Mouse (Mus musculus): ENCODE measurements around the gene Trnau1ap.
A peak's percentile ranks its signal among the peaks of the same experiment; 100 is the strongest.

The Trnau1ap gene

GRCm38 (mm10) chr4:132329115-132329834 is at the start of gene Trnau1ap:
Gene Trnau1ap, minus strand, starts transcription at chr4:132329538.
- peak; percentile 91 for DNase-seq

DNA sequence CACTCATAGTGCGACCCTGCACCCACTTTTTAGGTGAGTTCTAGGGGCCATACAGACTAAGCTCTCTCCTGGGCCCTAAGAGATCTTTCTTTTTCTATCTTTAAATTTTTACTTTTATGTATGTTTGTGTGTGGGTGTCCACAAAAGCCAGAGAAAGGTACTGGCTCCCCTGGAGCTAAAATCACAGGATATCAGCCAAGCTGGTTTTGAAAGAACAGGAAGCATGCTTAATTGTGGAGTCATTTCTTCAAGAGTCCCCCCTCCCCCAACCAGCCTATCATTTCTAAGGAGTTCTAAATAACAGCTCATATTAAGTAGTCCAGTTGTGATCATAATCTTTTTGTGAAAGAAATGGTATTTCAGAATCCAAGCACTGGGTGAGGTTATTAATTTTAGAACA is 44.5 kb upstream of the Trnau1ap start:
- DNase-seq: no peak

GRCm38 (mm10) chr4:132369953-132370750 is 40.8 kb upstream of the Trnau1ap start:
- DNase-seq: no peak

DNA sequence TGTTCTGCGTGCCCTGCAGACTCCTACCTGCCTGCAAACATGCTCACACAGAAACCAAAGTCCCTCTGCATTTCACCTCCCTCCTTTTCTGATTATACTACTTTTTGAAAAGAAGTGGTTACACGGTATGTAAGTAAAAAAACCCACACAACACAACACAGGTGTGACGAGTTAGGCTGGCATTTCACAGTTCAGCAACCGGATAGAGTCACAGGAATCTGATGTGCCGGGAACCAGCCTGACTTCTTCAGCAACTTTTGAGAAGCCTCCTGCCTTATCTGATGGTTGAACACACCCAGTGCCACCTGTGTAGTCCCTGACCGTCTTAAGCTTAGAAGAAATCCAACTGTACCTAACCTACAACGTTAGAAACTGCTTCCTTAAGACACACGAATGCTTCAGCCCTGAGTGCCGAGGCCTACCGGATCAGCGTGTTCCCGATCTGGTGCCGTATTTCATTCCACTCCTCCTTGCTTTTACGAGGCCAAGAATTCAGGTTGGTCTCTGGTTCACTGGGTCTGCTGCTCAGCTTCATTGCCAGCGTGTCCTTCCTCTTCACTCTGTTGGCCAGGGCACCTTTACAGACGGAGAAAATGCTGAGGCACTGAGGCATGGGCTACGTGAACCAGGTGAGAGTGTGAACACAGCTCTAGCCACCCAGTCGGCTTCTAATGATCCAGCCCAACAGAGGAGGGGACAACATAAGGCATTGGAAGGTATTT is 38.3 kb upstream of the Trnau1ap start:
- DNase-seq: no peak

DNA sequence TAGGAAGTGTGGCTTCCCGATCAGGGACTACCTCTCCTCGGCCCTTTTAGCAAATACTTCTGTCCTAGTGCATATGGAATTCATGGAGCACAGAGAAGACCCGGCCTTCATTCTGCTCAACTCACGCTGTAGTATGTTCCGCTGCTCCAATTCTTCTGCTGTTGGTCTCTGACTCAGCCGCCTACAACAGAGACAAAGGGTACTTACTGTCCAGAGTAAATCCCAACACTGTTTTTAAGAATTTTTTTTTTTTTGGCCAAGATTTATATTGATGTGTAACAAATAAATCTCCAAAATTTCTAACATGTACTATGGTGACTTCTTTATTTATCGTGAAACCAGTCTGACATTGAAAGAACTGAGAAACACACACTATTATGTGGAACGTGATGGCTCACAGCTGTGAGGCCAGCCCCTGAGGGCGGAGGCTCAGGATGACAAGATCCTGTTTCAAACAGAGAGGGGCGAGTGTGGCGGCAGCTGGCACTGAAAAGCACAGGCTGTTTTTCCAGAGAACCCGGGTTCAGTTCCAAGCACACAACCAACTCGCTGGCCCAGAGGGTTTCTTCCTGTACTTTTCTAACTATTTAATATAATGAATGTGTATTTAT is 36.2 kb upstream of the Trnau1ap start:
- no peak for DNase-seq

GRCm38 (mm10) chr4:132363487-132363886 is 34.1 kb upstream of the Trnau1ap start:
- DNase-seq: no peak

DNA sequence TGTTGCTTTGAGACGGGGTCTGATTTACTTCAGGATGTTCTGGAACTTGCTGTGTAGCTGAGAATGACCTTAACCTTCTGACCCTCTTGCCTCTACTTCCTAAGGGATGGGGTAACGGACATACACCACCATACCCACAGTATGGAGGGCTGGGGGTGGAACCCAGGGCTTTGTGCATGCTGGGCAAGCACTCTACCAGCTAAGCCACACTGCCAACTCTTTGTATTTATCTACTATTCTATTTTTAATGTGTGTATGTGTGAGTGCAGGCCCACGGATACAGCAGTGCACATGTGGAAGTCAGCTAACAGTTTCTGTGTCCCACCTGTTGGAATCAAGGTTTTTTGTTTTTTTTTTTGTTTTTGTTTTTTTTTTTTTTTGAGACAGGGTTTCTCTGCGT is 30.2 kb upstream of the Trnau1ap start:
- no peak for DNase-seq

DNA sequence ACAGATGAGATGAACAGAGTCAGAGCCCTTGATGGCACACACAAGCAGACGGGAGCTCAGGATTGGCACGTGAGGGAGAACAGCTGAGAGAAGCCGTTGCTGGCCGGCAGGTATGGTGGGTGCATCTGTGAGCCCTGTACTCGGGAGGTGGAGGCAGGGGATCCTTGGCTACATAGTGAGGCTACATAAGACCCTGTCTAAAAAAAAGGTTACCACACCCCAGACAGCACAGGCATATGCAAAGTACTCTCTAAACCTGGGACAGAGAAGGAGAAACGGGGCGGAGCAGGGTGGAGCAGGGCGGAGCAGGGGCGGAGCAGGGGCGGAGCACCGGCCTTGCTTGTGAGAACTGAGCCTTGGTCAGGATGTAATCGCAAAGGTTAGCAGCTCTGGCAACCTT is 26.8 kb upstream of the Trnau1ap start:
- peak; percentile 41 to 46 for DNase-seq

- no peak for DNase-seq
Observed at GRCm38 (mm10) chr4:132355403-132355802, 26.1 kb upstream of the Trnau1ap start.

- DNase-seq: no peak
Observed at GRCm38 (mm10) chr4:132354571-132354970, 25.2 kb upstream of the Trnau1ap start.

DNA sequence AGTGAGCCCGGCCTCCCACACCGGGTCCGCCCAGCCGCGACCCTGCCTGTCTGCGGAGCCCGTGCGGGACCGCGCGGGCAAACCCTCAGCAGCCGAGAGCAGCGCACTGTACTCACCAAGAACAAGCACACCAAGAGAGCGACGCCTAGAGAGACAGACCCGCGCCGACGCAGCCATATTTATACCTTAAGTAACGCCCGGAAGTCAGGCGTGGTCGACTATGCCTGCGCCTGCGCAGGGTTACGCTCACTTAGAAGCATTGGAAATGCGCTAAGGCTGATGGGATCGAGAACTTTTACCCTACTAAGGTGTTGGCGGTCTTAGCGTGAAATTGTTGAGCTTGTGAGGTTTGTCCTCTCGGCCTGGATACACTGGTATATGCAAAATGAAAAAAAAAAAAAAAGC is 24.1 kb upstream of the Trnau1ap start, which contains the start of gene Rcc1:
Rcc1 (minus strand) TSS at position 125 of the 405 bp plus-strand sequence.
- DNase-seq: peak; percentile 94

GRCm38 (mm10) chr4:132352739-132353138 is 23.4 kb upstream of the Trnau1ap start:
- DNase-seq: peak; percentile 18 to 20

DNA sequence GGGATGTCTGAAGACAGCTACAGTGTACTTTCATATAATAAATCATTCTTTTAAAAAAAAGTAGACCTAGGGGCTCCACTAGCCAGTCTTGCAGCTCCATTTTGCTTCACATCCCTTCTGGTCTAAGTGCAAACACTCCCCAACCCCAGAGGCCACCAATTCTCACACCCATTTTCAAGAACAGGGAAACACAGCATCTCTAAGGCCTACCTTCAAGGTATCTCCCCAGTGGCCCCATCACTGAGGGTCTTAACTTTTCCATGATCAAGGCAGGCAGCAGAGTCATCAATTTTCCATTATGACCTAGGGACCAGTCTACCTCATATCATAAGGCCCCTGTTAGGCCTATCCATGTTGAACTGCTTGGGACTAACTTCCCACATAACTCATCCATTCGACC is 22.1 kb upstream of the Trnau1ap start:
- DNase-seq: no peak

- no peak for DNase-seq
Observed at GRCm38 (mm10) chr4:132350854-132351253, 21.5 kb upstream of the Trnau1ap start.

DNA sequence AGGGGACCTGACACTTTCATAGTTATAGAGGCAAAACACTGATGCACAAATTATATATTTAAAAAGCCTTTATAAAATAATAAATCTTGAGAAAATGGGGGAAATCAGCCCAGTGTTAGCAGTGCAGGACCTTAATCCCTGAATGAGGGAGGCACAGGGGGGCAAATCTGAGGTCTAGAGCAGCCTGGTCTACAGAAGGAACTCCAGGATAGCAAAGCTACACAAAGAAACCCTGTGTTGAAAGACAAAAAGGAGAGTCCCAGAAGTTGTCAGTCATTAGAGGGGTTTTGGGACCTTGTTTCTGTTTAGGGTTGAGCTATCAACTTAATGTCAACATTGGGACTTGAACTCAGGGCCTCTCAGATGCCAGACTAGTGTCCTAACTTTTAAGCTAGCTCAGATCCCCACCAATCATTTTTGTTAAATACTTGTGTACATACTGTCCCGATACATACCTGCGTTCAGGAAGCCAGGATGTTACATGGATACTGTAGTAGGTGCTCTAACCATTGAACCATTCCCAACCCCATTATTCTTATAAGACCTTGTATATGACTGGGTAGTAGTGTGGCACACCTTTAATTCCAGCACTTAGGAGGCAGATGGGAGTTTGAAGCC is 20.9 kb upstream of the Trnau1ap start:
- no peak for DNase-seq

GRCm38 (mm10) chr4:132349495-132350122 is 20.3 kb upstream of the Trnau1ap start:
- no peak for DNase-seq

DNA sequence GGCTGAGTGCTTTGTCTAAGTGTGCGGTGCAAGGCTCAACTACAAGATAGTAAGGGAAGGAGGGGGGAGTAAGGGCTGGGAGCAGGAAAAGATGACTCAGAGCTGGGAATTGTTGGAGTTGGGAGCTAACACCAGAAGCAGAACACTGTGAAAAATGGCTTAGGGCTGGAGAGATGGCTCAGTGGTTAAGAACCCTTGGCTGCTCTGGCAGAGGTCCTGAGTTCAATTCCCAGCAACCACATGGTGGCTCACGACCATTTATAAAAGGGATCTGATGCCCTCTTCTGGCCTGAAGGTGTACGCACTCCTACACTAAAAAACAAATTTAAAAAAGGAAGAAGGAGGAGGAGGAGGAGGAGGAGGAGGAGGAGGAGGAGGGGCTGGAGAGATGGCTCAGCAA is 17.3 kb upstream of the Trnau1ap start:
- DNase-seq: no peak

GRCm38 (mm10) chr4:132346261-132346660 is 16.9 kb upstream of the Trnau1ap start:
- DNase-seq: no peak

DNA sequence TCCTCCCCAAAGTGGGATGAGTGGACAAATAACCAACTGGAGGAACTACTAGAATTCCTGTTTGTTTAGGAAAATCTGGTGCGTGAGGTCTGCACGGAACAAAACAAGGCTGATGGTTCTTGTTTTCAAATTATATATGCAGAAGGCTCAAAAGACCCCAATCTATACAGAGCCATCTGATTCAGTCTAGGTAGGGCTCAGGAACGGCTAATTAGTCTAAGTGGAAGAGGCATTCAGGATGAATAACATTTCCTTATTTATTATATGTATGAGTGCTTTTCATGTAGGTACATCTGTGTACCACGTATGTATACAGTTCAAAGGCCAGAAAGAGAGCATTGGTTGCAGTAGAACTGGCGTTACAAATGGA is 16.5 kb upstream of the Trnau1ap start:
- no peak for DNase-seq

- DNase-seq: peak; percentile 90 to 95
Observed at GRCm38 (mm10) chr4:132345135-132345842, 16.0 kb upstream of the Trnau1ap start.

DNA sequence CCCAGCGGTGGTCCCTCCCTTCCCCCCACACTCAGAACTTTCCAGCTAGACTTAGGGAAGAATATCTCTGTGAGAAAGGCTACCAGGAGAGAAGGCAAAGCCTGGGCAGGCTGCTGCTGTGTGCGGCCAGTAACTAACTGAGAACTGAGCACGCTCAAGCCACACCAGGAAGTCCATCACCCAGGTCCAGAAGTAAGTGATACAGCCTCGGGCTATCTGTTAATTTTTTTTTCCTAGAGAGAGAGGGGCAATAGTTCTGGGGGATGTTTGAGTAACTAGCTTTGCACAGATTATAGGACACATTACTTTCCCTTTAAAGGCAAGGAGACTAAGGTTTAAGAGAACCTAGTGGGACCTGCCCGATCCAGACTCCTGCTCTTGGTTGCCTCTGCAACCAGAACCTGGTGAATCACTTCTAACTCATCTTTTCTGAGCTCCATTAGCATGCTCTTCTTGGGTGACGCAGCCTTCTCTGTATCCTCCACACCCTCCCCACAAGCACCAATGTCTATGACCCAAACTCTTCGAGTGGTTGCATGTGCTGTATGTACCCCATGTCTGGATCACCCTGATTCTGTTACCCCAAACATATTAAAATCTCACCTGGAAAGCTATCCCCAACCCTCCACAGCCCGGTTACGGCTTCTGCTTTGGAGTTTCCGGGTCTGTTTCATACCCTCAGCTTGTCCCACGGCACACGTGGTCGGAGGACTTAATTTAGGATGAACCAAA is 15.2 kb upstream of the Trnau1ap start:
- DNase-seq: no peak

Measured in thymus, postnatal 36 days (tissue).